Mouse (Mus musculus) midbrain, postnatal 0 days (tissue): Measurements from ENCODE around the gene Fam198a. TPM values are rescaled to one million over a fixed set of nuclear protein-coding genes. Genes with fewer than 3 reads are reported as not detected.

Source experiments
- ATAC-seq: fragments of 200-750 bp; cut with Nextera tagmentation; 2 replicates; pipeline ENCODE4 v1.8.0; 2017; ENCODE audit warnings: moderate number of reproducible peaks, mild to moderate bottlenecking, moderate TSS enrichment, moderate library complexity; ENCODE audit not compliant: low FRiP score
- DNase-seq: peaks from one replicate; pipeline ENCODE4 v3.0.0-alpha.2; 2015; ENCODE audit warnings: low spot score
- H3K27ac ChIP-seq: fragments of 300-500 bp; sonication (generic); 2 replicates; pipeline ENCODE4 v1.5.1; 2014; ENCODE audit warnings: low read depth, mild to moderate bottlenecking, low read length, mixed read lengths
- H3K27me3 ChIP-seq: fragments of 300-500 bp; sonication (generic); 2 replicates; pipeline ENCODE4 v1.6.1; 2014; ENCODE audit warnings: low read length, control low read depth, mixed read lengths; ENCODE audit not compliant: insufficient read depth
- H3K36me3 ChIP-seq: fragments of 300-500 bp; sonication (generic); 2 replicates; pipeline ENCODE4 v1.6.1; 2014; ENCODE audit warnings: low read length, control low read depth, mixed read lengths; ENCODE audit not compliant: insufficient read depth
- H3K4me1 ChIP-seq: fragments of 300-500 bp; sonication (generic); 2 replicates; pipeline ENCODE4 v1.6.1; 2014; ENCODE audit warnings: mild to moderate bottlenecking, control low read depth, antibody characterized with exemption, low read length, mixed read lengths; ENCODE audit not compliant: insufficient read depth
- H3K4me2 ChIP-seq: fragments of 300-500 bp; sonication (generic); 2 replicates; pipeline ENCODE4 v1.6.1; 2014; ENCODE audit warnings: low read depth, mild to moderate bottlenecking, low read length, mixed read lengths; ENCODE audit not compliant: poor library complexity, severe bottlenecking
- H3K4me3 ChIP-seq: fragments of 300-500 bp; sonication (generic); 2 replicates; pipeline ENCODE4 v1.5.1; 2014; ENCODE audit warnings: low read depth, mild to moderate bottlenecking, low read length, moderate library complexity
- H3K9ac ChIP-seq: fragments of 300-500 bp; sonication (generic); replicated peaks from 2 replicates; pipeline ENCODE4 v1.6.1; 2014; ENCODE audit warnings: mild to moderate bottlenecking, low read length, moderate library complexity, mixed read lengths; ENCODE audit not compliant: poor library complexity, severe bottlenecking
- H3K9me3 ChIP-seq: fragments of 300-500 bp; sonication (generic); 2 replicates; pipeline ENCODE4 v1.6.1; 2016; ENCODE audit warnings: low read length, control low read depth
- CTCF ChIP-seq: IDR thresholded peaks from 2 replicates; pipeline ENCODE4 v1.5.1; 2016; ENCODE audit warnings: antibody characterized with exemption, mild to moderate bottlenecking
- WGBS: fragments of 180-500 bp; shearing (Covaris S2); extraction: QIAGEN DNeasy Blood & Tissue Kit; methylation state at CpG from one replicate; pipeline ENCODE4 v1.1.7; 2014; 5-methylcytosine and 5-hydroxymethylcytosine counted together
- polyA plus RNA-seq: library from polyadenylated mRNA; unstranded; fragments of >200 nt; fragmentation: Nextera tagmentation; extraction: Ambion mirVana; gene quantifications from 2 replicates; pipeline ENCODE4 v1.2.1, GENCODE M21; 2015
- total RNA-seq: library from RNA; depleted of rRNA; stranded (reverse); fragments of >200 nt; gene quantifications from 2 replicates; pipeline ENCODE4 v1.2.3, GENCODE M21; 2014

Gene Fam198a
- total and polyA plus RNA-seq, 2 experiments from 2014 or later, result 2.1 to 4.8 TPM

- Histone ChIP-seq H3K4me3 (no peak overlapping the region), H3K9me3 (no peaks in the 10 kb centered on the region), H3K4me1 (no peaks in the 10 kb centered on the region), H3K4me2 (no peak overlapping the region), H3K27ac (no peak overlapping the region), H3K27me3 (no peaks in the 10 kb centered on the region), H3K36me3 (no peaks in the 10 kb centered on the region), H3K9ac (no peak overlapping the region)
- 74% methylated on average over 5 of the region's 5 CpGs for WGBS
- no peak for DNase-seq
- no peak for TF ChIP-seq CTCF
- no peak for ATAC-seq
Measured at GRCm38 (mm10) chr9:121968258-121968657, 17.5 kb downstream of the Fam198a start.

GRCm38 (mm10) chr9:121969841-121970381, 19.1 kb downstream of the Fam198a start:
- H3K27me3 ChIP-seq, result no peaks in the 10 kb centered on the region
- DNase-seq, result no peak
- no peak for ATAC-seq
- WGBS, result 56% methylated on average over 5 of the region's 5 CpGs
- H3K9ac ChIP-seq, result no peak overlapping the region
- H3K4me3 ChIP-seq, result no peak overlapping the region
- no peaks in the 10 kb centered on the region for H3K4me1 ChIP-seq
- no peaks in the 10 kb centered on the region for H3K9me3 ChIP-seq
- no peak for TF ChIP-seq CTCF
- H3K36me3 ChIP-seq, result no peaks in the 10 kb centered on the region
- peak overlapping the region; percentile 4 for H3K27ac ChIP-seq
- H3K4me2 ChIP-seq, result no peak overlapping the region

GRCm38 (mm10) chr9:121973207-121973606, 22.4 kb downstream of the Fam198a start:
- Histone ChIP-seq H3K4me1 (no peaks in the 10 kb centered on the region), H3K9me3 (no peaks in the 10 kb centered on the region), H3K36me3 (no peaks in the 10 kb centered on the region), H3K9ac (no peak overlapping the region), H3K27ac (no peak overlapping the region), H3K27me3 (no peaks in the 10 kb centered on the region), H3K4me2 (no peak overlapping the region), H3K4me3 (no peak overlapping the region)
- WGBS, result 38% methylated on average over 1 of the region's 1 CpGs
- DNase-seq, result no peak
- no peak for TF ChIP-seq CTCF
- no peak for ATAC-seq

- DNase-seq, result peak; percentile 48
- Histone ChIP-seq H3K27me3 (no peaks in the 10 kb centered on the region), H3K36me3 (no peaks in the 10 kb centered on the region), H3K27ac (0 out of 2 replicates have a peak overlapping the region, but pooled peaks have one; percentile 2), H3K4me3 (no peak overlapping the region), H3K9ac (no peak overlapping the region), H3K4me2 (no peak overlapping the region), H3K9me3 (no peaks in the 10 kb centered on the region), H3K4me1 (no peaks in the 10 kb centered on the region)
- TF ChIP-seq CTCF, result no peak
- ATAC-seq, result no peak
- WGBS, result 72% methylated on average over 12 of the region's 12 CpGs
Measured at GRCm38 (mm10) chr9:121974141-121974986, 23.6 kb downstream of the Fam198a start.

- no peak for ATAC-seq
- H3K27ac ChIP-seq, result no peak overlapping the region
- H3K9ac ChIP-seq, result no peak overlapping the region
- no peak overlapping the region for H3K4me3 ChIP-seq
- H3K4me1 ChIP-seq, result no peaks in the 10 kb centered on the region
- no peaks in the 10 kb centered on the region for H3K27me3 ChIP-seq
- no peaks in the 10 kb centered on the region for H3K9me3 ChIP-seq
- H3K36me3 ChIP-seq, result no peaks in the 10 kb centered on the region
- no peak for TF ChIP-seq CTCF
- WGBS, result 87% methylated on average over 2 of the region's 2 CpGs
- H3K4me2 ChIP-seq, result no peak overlapping the region
- no peak for DNase-seq
Measured at GRCm38 (mm10) chr9:121975321-121975720, 24.5 kb downstream of the Fam198a start.

GRCm38 (mm10) chr9:121981046-121981445, 30.3 kb downstream of the Fam198a start:
- Histone ChIP-seq H3K27ac (no peak overlapping the region), H3K9ac (no peak overlapping the region), H3K4me3 (no peak overlapping the region), H3K9me3 (no peaks in the 10 kb centered on the region), H3K36me3 (peaks cover 5% of the 10 kb centered on the region; the same call in 1 of the 2 replicates), H3K4me1 (no peaks in the 10 kb centered on the region), H3K4me2 (no peak overlapping the region), H3K27me3 (no peaks in the 10 kb centered on the region)
- WGBS, result 83% methylated on average over 9 of the region's 9 CpGs
- no peak for ATAC-seq
- no peak for DNase-seq
- TF ChIP-seq CTCF, result no peak
